Mouse (Mus musculus) T-cell, adult 66 days (primary cell): ENCODE results near the gene Ksr1. TPM values are rescaled to one million over a fixed set of nuclear protein-coding genes. Genes with fewer than 3 reads are reported as not detected.

Experiments used
- total RNA-seq, 2 experiments: library from RNA; stranded (reverse); gene quantifications; 3 replicates in 1 of 2; 4 replicates in 1 of 2; pipeline ENCODE4 v1.2.4; 2023

The Ksr1 gene
- total RNA-seq = 10 to 100 TPM; 20.3 to 26.6 TPM

DNA sequence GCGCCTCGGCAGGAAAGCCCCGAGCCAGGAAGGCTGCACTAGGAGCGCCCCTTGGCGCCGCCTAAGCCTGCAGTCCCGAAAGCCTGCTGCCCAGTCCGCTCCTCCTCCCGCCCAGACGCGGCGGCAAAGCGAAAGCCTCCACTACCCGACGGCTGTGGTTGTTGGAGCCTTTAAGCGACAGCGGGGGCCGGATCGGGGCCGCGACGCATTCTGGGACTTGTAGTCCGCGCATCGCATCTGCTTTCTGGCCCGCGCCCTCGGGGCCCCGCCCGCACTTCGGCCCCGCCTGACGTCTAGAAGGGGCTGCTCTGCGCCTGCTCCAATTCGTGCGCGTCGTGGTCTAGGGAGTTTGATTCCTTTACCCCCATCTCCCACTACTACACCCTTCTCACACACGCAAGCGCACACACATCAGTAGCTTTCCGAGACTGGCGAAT, at the start of gene Ksr1:
Ksr1 (minus strand) TSS at position 77 of the 437 bp plus-strand sequence.

DNA sequence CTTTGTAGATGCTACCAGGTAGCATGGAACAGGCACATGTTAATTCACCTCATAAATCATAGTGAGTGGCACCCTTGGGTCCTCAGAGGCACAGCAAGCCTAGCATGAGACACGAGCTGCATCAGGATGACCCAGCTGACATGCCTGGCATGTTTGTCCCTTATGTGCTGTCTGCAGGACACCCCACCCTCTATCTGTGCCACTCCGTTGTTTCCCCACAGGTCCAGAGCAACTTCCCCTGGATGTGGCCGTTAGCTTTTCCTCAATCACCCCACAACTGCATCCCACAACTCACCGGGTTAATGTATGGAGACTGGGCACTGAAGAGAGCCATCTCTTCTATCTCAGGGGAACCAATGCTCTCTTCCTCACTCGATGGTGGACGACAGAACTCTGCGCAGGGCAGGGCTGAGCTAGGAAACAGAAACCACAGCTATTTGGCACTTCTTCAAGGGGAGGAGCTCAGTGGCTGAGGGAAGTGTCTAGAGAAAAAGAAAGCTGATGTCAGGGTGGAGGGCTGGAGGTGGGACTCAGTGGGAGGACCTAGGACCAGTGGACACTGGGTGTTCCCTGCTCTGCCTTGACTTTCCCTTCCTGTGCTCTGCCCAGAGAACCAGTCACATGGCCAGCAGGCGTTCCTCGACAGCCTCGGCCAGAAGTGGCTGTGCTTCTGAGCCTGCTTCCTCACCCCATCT, 161.6 kb downstream of the Ksr1 start, which contains the start of gene Lgals9:
Lgals9 (minus strand) TSS at position 464 of the 695 bp plus-strand sequence.

Other genes with a start within 250 kb of the Ksr1 start
- not detected for gene Nos2, start 225.6 kb downstream of the Ksr1 start, total RNA-seq
- 100 to 1,000 TPM; 134 to 142 TPM for gene Lgals9, start 161.5 kb downstream of the Ksr1 start, total RNA-seq
- gene Wsb1, start 108.3 kb upstream of the Ksr1 start, total RNA-seq = 100 to 1,000 TPM; 113 to 138 TPM
- 1 to 10 TPM; 1.1 to 1.6 TPM for gene Gm9964, start 150.5 kb upstream of the Ksr1 start, total RNA-seq
- 10 to 100 TPM; 20.0 to 24.4 TPM for gene Nf1, start 193.3 kb upstream of the Ksr1 start, total RNA-seq